Mouse (Mus musculus): Measurements from ENCODE around the gene Slc25a3. TPM values are rescaled to one million over a fixed set of nuclear protein-coding genes. Genes with fewer than 3 reads are reported as not detected.

Gene Slc25a3
- total and polyA plus RNA-seq, 2 experiments from 2014 or later, result 1,847 to 2,043 TPM

GRCm38 (mm10) chr10:91153894-91154503 lies 30.1 kb upstream of the Slc25a3 start:
- DNase-seq (ENCODE audit: low spot score) (no peak), ATAC-seq (ENCODE audit: insufficient read depth, low read depth) (no peak)
- H3K27me3 ChIP-seq (ENCODE audit: control insufficient read depth, insufficient read depth, low read length), result no peaks in the 10 kb centered on the region
- no peak overlapping the region for H3K9ac ChIP-seq (replicated peaks; ENCODE audit: low read depth, low read length)
- H3K4me1 ChIP-seq (ENCODE audit: control insufficient read depth, insufficient read depth), result 0 out of 2 replicates have a peak, but pooled peaks cover 4% of the 10 kb centered on the region
- H3K4me2 ChIP-seq (ENCODE audit: low read depth, low read length), result no peak overlapping the region
- 84% methylated on average over 10 of the region's 10 CpGs for WGBS
- peaks cover 80% of the 10 kb centered on the region for H3K36me3 ChIP-seq (replicated peaks; ENCODE audit: control insufficient read depth, insufficient read depth, low read length)
- TF ChIP-seq CTCF (IDR thresholded peaks at IDR 0.05; ENCODE audit: low read depth) (no peak), EP300 (IDR thresholded peaks at IDR 0.05; ENCODE audit: low read depth) (no peak)
- H3K27ac ChIP-seq (ENCODE audit: low read depth), result no peak overlapping the region
- H3K4me3 ChIP-seq (ENCODE audit: low read depth, low read length), result no peak overlapping the region
- H3K9me3 ChIP-seq (replicated peaks; ENCODE audit: control insufficient read depth, low read length), result no peaks in the 10 kb centered on the region

- no peak overlapping the region for H3K4me2 ChIP-seq (ENCODE audit: low read depth, low read length)
- H3K9me3 ChIP-seq (replicated peaks; ENCODE audit: control insufficient read depth, low read length), result no peaks in the 10 kb centered on the region
- DNase-seq (ENCODE audit: low spot score) (no peak), ATAC-seq (ENCODE audit: insufficient read depth, low read depth) (no peak)
- TF ChIP-seq CTCF (IDR thresholded peaks at IDR 0.05; ENCODE audit: low read depth) (no peak), EP300 (IDR thresholded peaks at IDR 0.05; ENCODE audit: low read depth) (no peak)
- H3K27ac ChIP-seq (ENCODE audit: low read depth), result no peak overlapping the region
- no peaks in the 10 kb centered on the region for H3K4me1 ChIP-seq (ENCODE audit: control insufficient read depth, insufficient read depth)
- no peak overlapping the region for H3K4me3 ChIP-seq (ENCODE audit: low read depth, low read length)
- WGBS, result 94% methylated on average over 7 of the region's 7 CpGs
- H3K27me3 ChIP-seq (ENCODE audit: control insufficient read depth, insufficient read depth, low read length), result no peaks in the 10 kb centered on the region
- H3K36me3 ChIP-seq (replicated peaks; ENCODE audit: control insufficient read depth, insufficient read depth, low read length), result peaks cover 45% of the 10 kb centered on the region
- H3K9ac ChIP-seq (replicated peaks; ENCODE audit: low read depth, low read length), result no peak overlapping the region
Observed at GRCm38 (mm10) chr10:91145413-91145812, 21.6 kb upstream of the Slc25a3 start.

- Histone ChIP-seq H3K9me3 (replicated peaks; ENCODE audit: control insufficient read depth, low read length) (no peaks in the 10 kb centered on the region), H3K27me3 (ENCODE audit: control insufficient read depth, insufficient read depth, low read length) (no peaks in the 10 kb centered on the region), H3K36me3 (replicated peaks; ENCODE audit: control insufficient read depth, insufficient read depth, low read length) (peaks cover 28% of the 10 kb centered on the region), H3K4me1 (ENCODE audit: control insufficient read depth, insufficient read depth) (peaks cover under 1% of the 10 kb centered on the region; the same call in 1 of the 2 replicates), H3K9ac (replicated peaks; ENCODE audit: low read depth, low read length) (no peak overlapping the region), H3K27ac (ENCODE audit: low read depth) (no peak overlapping the region), H3K4me2 (ENCODE audit: low read depth, low read length) (no peak overlapping the region), H3K4me3 (ENCODE audit: low read depth, low read length) (no peak overlapping the region)
- WGBS, result 62% methylated on average over 18 of the region's 18 CpGs
- no peak for ATAC-seq (ENCODE audit: insufficient read depth, low read depth)
- TF ChIP-seq EP300 (IDR thresholded peaks at IDR 0.05; ENCODE audit: low read depth) (no peak), CTCF (IDR thresholded peaks at IDR 0.05; ENCODE audit: low read depth) (no peak)
- DNase-seq (ENCODE audit: low spot score), result no peak
Observed at GRCm38 (mm10) chr10:91143313-91144230, 19.7 kb upstream of the Slc25a3 start.

- Histone ChIP-seq H3K9ac (replicated peaks; ENCODE audit: low read depth, low read length) (no peak overlapping the region), H3K36me3 (replicated peaks; ENCODE audit: control insufficient read depth, insufficient read depth, low read length) (peaks cover 23% of the 10 kb centered on the region), H3K27ac (ENCODE audit: low read depth) (no peak overlapping the region), H3K9me3 (replicated peaks; ENCODE audit: control insufficient read depth, low read length) (no peaks in the 10 kb centered on the region), H3K4me1 (ENCODE audit: control insufficient read depth, insufficient read depth) (peaks cover 6% of the 10 kb centered on the region; the same call in 1 of the 2 replicates), H3K4me2 (ENCODE audit: low read depth, low read length) (no peak overlapping the region), H3K4me3 (ENCODE audit: low read depth, low read length) (no peak overlapping the region), H3K27me3 (ENCODE audit: control insufficient read depth, insufficient read depth, low read length) (no peaks in the 10 kb centered on the region)
- no peak for ATAC-seq (ENCODE audit: insufficient read depth, low read depth)
- WGBS, result 59% methylated on average over 10 of the region's 10 CpGs
- TF ChIP-seq EP300 (IDR thresholded peaks at IDR 0.05; ENCODE audit: low read depth) (no peak), CTCF (IDR thresholded peaks at IDR 0.05; ENCODE audit: low read depth) (no peak)
- DNase-seq (ENCODE audit: low spot score), result no peak
Observed at GRCm38 (mm10) chr10:91142654-91143191, 18.9 kb upstream of the Slc25a3 start.

GRCm38 (mm10) chr10:91141564-91141963 lies 17.7 kb upstream of the Slc25a3 start:
- Histone ChIP-seq H3K4me1 (ENCODE audit: control insufficient read depth, insufficient read depth) (peaks cover 6% of the 10 kb centered on the region; the same call in 1 of the 2 replicates), H3K36me3 (replicated peaks; ENCODE audit: control insufficient read depth, insufficient read depth, low read length) (peaks cover 13% of the 10 kb centered on the region), H3K27me3 (ENCODE audit: control insufficient read depth, insufficient read depth, low read length) (no peaks in the 10 kb centered on the region), H3K27ac (ENCODE audit: low read depth) (no peak overlapping the region), H3K4me2 (ENCODE audit: low read depth, low read length) (no peak overlapping the region), H3K9ac (replicated peaks; ENCODE audit: low read depth, low read length) (no peak overlapping the region), H3K9me3 (replicated peaks; ENCODE audit: control insufficient read depth, low read length) (no peaks in the 10 kb centered on the region), H3K4me3 (ENCODE audit: low read depth, low read length) (no peak overlapping the region)
- TF ChIP-seq EP300 (IDR thresholded peaks at IDR 0.05; ENCODE audit: low read depth), result no peak
- TF ChIP-seq CTCF (IDR thresholded peaks at IDR 0.05; ENCODE audit: low read depth), result peak; percentile 78
- peak; percentile 81 for DNase-seq (ENCODE audit: low spot score)
- ATAC-seq (ENCODE audit: insufficient read depth, low read depth), result peak; percentile 47; the same call in 1 of the 2 replicates
- 16% methylated on average over 2 of the region's 2 CpGs for WGBS

All from heart, postnatal 0 days (tissue).